Mouse (Mus musculus): ENCODE measurements around the gene Casd1.

DNA sequence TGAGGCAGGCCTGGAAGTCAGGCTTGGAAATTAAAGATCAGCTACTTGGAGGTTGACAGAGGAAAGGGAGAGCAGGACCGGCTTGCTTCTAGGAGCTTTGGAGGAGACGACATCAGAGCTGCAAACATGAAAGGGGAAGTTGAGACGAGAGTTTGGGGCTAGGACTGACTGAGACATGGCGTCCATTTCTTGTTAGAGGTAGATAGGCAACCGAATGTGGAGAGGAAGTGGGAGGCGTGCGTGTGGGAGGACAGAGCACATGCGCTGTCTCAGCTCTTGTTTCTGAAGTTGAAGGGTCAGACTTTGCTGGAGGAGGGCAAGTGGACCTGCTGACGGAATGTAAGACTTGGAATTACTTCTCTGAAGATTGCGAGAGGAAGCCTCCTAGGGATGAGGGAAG is 17.3 kb downstream of the Casd1 start:
- TF ChIP-seq POLR2A (IDR thresholded peaks at IDR 0.05; ENCODE audit: insufficient read depth, low read length) (no peak), CTCF (IDR thresholded peaks at IDR 0.05; ENCODE audit: low read depth, low read length) (no peak)
